Mouse (Mus musculus) thymus, postnatal 4 days (tissue): ENCODE measurements around the gene Tlr9.

Experiments used
- DNase-seq: peaks from one replicate; pipeline ENCODE4 v3.0.0; 2021

Gene Tlr9

DNA sequence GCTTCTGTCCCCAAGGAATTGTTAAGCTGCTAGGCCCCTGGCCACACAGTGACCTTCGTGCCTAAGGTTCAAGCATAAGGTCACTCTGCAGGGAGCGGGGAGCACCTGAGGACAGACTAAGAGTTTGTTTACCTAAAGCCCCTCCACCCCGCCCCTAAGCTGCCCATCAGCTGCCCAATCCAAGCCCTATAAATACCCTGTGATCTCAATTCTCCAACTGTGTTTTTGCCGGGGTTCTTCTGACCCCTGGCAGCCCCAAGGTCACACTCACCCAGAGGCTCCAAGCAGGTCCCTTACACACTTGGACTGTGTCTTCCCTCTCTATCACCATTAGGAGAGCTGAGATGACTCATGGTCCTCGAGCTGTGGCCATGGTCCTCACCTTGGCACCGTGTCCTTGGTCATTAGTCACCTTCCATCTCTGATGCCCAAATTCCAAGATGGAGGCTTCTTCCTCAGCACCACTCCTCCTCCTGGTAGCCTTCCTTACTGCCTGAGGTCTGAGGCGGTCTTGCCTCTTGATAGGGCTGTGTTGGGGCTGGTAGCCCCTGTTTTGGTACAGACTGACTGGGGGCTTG, 16.6 kb upstream of the Tlr9 start:
- no peak for DNase-seq

DNA sequence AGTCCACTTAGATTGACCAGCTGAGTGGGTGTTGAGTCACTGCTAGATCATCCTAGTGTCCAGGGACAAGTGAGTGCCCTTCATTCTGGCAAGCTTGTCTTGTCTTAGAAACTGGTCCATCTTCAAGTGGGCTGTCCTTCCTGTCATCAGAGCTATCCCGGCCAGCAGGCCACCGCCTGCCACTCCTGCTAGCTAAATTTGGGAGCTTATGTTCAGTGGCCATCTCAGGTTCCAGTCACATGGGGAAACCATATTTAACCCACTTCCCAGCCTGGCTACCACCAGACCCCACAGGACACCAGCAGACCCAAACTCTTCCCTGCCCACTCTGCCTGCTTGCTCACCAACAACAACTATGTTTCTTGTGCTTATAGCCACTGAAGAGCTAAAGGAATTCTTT, 15.9 kb upstream of the Tlr9 start:
- DNase-seq, result no peak

DNA sequence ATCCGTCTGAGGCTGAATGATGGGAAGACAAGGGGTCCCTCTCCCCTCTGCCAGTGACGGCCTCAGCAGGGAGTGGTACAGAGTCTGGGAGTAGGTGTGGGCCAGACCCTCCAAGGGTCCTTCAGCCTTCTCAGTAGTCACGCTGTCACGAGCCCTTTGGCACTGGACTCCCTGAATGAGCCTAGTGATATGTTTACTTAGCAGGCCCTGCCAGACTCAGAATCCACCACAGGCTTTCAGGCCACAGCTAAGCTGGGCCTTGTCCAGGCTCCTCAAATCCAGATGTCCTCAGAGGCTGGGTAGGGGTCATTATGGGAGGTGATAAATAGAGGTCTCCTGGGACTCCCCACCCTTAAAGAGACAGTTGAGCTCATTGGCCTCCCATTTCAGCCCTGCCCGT, 14.2 kb upstream of the Tlr9 start:
- DNase-seq, result no peak

DNA sequence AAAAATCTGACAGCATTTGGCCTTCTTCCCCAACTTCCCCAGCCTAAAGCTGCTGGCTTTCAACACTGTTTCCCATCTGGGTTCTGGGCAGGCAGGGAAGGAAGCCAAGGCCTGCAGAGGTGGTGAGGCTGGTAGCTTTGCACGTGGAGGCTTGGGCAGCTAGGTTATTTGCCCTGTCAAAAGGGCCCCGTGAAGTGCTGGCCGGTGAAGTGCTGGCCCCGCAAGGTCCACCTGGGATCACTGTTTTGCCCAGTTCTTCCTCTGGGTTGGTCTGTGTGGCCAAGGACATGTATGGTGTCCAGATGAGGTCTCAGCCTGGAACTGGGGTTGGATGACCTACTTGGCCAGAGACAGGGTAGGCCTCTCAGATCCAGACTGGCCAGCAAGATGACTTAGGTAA, 12.4 kb upstream of the Tlr9 start:
- no peak for DNase-seq

DNA sequence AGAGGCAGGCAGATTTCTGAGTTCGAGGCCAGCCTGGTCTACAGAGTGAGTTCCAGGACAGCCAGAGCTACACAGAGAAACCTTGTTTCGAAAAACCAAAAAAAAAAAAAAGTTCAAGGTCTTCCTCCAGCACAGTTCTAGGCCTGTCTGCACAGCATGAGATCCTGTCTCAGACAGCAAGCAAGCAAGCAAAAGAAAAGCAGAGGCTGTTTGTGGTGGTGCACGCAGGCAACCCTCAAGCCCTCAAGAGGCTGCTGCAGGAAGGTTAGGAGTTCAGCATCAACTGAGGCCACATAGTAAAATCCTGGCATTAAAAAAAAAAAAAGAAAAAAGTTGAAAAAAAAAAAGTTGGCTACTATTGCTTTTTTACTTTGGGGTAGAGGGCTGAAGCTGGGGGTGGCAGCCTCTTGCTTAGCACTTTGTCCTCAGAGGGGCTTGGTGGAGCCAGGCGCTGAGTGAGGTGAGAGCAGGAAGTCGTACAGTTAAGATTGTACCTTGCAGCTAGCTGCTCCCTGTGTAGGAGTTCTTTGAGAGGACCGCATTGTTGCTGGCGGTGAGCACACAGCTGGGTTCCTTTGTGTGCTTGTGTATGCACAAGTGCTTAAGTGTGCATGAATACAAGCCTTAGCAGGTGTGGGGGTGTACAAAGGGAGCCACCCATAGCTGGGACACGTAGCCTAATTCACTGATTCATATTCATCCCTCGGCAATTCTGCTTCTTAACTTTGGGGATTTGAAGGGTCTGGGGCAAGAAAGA, 11.4 kb upstream of the Tlr9 start:
- peak; percentile 70 for DNase-seq

DNA sequence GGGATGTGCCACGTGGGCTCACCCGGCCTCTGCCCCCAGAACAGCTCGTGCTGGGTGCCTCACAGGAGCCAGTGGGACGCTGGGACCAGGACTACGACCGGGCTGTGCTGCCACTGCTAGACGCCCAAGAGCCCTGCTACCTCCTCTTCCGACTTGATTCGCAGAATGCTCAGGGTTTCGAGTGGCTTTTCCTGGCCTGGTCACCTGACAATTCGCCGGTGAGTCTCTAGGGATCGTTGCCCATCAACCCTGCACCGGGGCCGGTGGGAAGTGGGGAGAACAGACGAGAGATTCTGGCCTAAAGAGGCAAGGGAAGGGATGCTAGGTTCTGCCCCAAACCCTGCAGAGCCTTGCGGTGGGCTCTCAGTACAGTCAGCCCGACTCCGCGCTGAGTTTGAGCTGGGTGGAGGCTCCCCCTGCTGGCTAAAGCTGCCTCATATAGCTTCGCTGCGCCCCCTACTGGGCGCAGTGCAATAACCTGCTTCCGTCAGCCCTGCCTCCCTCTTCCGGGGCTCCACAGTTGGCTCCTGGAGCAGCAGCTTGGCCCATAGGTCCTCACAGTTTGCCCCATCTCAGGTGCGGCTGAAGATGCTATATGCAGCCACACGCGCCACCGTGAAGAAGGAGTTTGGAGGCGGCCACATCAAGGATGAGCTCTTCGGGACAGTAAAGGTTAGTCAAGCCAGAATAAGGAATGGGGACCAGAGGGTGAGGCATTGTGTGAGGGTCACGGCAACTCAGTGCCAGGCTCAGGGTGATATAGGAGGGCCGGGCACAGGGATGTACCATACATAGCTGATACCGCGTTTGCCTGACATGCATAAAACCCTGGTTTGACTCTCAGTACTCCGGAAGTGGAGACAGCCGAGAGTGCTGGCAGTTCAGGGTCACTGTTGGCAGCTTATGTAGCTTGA, 10.5 kb upstream of the Tlr9 start:
- peak; percentile 94 for DNase-seq

DNA sequence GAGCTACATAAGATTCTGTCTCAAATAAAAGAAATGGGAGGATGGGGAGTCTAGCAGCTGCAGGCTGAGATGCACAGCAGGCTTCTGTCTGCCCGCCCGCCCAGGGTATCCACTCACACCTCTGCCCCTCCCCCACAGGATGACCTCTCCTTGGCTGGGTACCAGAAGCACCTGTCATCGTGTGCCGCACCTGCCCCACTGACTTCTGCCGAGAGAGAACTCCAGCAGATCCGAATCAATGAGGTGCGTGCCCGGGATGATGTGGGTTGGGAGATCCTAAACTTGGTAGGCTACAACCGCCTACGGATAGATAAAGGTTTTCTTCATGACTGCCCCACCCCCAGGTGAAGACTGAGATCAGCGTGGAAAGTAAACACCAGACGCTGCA, 9.8 kb upstream of the Tlr9 start:
- no peak for DNase-seq

DNA sequence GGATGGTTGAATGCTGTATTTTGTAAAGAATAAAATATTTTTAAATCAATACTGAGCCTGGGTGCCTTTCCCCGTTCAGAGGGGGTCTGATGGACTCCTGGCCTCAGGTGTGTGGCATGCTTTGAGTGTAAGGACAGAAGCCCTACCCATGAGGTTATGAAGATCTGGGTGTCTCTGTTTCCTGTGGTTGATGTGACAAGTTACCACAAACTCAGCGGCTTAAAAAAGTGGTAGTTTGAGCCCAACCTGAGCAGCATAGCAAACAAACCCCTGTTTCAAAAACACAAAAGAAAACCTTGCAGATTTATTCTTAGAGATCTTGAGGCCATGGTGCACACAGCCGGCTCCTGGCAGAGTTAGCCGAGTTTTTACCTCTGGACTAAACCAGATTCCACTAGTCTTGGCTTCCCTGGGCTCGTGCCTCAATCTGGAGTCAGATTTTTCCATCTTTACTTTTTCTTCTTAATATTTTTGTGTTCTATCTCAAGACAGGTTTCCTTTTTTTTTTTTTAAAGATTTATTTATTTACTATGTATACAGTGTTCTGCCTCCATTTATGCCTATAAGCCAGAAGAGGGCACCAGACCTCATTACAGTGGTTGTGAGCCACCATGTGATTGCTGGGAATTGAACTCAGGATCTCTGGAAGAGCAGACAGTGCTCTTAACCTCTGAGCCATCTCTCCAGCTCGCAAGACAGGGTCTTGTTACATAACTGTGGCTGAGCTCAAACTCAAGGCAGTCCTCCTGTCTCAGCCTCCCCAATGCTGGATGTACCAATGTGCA, 6.9 kb upstream of the Tlr9 start:
- no peak for DNase-seq

DNA sequence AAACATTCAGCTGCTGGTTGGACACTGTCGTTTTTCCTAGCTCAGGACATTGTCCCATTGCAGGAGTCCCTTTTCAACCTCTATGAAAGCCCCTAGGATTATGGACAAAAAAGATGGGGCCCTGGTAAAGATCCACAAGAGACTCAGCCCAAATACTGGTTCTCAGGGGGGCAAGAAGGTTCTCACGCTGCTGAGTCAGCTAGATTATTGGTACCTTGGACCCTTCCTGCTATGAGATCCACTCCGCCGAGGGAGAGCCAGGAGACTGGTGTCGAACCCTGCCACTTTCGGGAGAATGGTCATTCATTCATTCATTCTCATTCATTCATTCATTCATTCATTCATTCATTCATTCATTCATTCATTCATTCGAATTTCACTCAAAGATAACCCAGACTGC, 5.4 kb upstream of the Tlr9 start:
- DNase-seq, result no peak

DNA sequence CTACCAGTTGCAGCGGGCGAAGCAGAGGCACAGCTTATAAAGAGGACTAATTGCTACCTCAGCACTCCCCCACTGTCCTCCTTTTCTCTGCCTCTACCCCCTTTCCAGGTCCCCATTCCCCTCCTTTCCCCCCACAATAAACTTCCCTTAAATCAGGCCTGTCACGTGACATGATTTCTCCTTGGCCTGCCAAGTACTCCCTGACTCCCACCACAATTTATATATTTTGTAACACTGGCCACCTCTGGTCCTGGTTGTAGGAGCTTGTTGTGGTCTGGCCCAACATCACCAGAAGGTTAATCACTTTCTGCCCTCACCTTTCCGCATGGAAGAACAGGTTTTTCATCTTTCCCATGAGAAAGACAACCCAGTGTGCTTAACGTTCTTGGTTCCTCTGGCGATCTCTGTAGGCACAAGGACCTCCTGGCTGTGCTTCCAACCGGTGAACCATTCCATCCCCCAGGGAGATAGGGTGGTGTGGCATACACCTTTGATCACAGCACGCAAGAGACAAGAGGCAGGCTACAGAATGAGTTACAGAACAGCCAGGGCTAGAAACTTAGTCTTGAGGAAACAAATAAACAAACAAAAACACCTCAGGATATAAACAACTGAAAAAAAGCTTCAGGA, 1.4 kb upstream of the Tlr9 start:
- DNase-seq, result no peak

DNA sequence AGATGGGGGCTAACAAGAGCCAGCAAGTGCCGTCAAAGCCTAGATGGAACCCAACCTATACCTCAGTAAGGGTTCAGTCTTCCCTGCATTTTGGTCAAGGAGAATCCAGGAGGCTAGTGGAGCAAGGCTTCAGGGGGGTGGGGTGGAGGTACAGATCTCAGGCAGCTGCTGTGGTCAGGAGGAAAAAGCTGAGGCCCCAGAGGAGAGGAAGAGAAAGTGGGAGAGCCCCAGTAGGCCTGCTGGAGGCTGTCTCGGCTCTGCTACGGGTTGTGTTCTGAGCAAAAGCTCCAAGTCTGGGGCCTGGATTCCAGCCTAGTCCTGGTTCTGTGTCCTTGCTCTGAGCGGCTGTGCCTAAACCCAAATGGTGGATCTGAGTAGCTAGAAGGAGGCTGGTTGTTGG, 596 bp downstream of the Tlr9 start:
- no peak for DNase-seq

DNA sequence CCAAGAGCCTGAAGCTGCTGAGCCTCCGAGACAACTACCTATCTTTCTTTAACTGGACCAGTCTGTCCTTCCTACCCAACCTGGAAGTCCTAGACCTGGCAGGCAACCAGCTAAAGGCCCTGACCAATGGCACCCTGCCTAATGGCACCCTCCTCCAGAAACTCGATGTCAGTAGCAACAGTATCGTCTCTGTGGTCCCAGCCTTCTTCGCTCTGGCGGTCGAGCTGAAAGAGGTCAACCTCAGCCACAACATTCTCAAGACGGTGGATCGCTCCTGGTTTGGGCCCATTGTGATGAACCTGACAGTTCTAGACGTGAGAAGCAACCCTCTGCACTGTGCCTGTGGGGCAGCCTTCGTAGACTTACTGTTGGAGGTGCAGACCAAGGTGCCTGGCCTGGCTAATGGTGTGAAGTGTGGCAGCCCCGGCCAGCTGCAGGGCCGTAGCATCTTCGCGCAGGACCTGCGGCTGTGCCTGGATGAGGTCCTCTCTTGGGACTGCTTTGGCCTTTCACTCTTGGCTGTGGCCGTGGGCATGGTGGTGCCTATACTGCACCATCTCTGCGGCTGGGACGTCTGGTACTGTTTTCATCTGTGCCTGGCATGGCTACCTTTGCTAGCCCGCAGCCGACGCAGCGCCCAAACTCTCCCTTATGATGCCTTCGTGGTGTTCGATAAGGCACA, 3.2 kb downstream of the Tlr9 start:
- DNase-seq, result no peak

DNA sequence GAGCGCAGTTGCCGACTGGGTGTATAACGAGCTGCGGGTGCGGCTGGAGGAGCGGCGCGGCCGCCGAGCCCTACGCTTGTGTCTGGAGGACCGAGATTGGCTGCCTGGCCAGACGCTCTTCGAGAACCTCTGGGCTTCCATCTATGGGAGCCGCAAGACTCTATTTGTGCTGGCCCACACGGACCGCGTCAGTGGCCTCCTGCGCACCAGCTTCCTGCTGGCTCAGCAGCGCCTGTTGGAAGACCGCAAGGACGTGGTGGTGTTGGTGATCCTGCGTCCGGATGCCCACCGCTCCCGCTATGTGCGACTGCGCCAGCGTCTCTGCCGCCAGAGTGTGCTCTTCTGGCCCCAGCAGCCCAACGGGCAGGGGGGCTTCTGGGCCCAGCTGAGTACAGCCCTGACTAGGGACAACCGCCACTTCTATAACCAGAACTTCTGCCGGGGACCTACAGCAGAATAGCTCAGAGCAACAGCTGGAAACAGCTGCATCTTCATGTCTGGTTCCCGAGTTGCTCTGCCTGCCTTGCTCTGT, 3.8 kb downstream of the Tlr9 start:
- DNase-seq, result peak; percentile 38

DNA sequence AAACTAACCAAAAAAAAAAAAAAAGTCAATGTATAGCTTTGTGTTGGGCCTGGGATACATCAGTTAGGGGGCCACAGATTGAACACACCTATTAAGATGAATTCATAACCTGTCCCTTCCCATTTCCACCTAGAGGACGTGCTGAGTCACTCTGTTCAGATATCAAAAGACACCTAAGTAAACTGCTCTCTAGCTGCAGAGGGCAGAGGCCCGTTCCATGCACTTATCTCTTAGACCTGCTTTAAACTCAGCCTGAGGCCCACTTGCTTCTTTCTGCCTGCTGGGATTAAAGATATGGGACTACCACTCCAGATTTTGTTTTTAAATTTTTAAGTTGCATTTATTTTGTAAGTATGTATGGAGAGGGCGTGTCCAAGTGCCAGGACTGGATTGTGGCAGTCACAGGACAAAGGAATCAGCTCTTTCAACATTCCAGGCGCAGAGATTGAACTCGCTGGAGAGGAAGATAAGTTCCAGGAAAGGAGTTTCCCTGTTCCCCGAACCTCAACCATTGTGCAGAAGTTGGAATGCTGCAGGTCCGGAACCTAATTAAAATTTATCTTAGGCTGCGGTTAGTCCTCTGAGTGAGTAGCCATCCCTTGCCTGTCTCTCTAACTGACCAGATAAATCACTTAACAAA, 5.5 kb downstream of the Tlr9 start:
- DNase-seq, result no peak

DNA sequence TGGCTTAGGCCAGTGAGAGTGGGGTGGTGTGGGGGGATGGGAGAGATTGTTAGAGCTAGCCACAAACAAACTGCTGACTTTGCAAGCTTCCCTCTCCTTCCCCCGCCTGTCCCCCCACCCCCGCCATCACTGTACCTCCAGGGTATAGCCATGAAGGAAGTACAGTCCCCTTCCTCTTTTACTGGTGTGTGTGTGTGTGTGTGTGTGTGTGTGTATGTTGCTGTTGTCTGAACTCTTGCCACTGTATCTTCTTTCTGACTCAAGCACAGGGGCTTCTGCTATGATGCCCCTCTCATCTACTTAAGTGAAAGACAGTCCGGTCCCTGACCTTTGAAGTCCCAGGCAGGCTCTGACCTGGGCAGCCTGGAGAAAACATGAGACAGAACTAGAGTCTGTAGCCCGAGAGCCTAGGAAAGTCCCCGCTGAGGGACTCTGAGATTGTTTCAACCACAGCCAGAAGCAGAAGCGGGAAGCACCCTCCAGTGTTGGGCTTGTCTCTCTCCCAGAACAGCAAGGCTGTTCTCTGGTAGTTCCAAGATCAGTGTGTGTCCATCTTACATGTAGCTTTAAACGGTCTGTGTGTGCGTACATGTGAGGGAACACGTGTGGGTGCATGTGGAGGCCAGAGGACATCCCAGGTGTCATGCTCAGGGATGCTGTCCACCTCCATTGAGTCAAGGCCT, 7.8 kb downstream of the Tlr9 start:
- no peak for DNase-seq

DNA sequence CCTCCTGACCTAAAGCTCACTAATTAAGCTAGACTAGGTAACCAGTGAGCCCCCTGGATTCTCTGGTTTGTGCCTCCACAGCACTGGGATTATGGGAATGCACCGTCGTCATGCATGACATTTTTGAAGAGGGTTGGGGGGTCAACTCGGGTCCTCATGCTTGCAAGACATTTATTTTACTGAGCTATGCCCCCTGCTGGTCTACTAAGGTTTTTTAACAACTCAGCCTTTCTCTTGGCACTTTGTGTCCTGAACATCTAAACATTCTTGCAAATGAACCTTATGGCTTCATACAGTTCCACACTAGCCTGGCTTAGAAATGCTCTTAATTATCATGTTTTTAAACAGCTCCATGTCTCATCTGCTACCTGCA, 8.3 kb downstream of the Tlr9 start:
- no peak for DNase-seq

DNA sequence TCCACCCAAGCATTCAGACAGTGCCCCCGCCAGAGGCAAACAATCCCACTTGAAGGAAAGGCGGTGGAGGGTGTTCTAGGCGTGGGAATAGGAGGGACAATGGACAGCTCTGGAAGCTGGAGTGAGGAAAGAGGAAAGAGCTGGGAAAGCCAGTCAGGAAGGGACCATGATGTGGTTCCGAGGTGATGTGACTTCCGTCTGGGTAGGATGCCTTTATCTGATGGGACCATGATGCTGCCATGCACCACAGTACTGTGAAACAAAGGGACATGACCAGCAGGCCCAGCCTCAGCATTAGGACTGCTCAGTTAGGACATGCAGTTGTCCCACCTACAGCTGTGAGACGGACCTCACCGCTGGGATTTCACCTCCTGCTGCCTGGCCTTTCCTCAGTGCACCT, 8.8 kb downstream of the Tlr9 start:
- no peak for DNase-seq

DNA sequence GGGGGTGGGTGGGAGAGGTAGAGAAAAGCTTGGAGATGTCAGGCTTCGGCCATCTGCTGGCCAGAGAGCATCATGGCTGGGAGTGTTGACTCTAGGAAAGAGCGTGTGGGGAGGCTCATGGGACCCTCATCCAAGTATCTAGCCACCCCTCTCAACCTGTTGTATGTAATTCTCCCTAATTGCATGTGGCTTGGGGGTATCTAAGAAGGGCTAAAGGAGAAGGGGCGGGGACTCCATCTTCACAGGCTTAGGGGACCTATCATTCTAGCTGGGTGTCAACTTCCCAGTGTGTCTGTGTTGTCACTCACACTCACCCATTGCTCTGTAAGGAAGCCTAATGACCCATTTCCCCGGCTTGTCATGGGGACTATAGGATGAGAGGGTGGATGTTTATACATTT, 9.4 kb downstream of the Tlr9 start:
- no peak for DNase-seq

DNA sequence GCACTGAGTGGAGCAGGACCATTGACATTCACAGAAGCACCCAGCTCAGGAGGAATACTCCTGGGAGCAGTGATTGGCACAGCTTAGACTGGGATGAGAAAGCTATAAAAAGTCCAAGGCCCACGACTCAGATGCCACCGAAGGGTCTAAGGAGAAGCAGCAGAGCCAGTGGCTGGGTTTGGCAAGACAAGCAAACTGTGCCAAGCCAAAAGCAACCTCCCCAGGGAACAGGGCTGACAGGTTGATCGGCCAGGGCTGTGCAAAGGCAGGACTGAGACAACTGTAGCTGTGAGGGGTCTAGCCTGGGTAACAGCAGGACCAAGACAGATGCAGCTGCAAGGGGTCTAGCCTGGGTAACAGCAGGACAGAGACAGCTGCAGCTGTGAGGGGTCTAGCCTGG, 10.6 kb downstream of the Tlr9 start:
- DNase-seq, result no peak

DNA sequence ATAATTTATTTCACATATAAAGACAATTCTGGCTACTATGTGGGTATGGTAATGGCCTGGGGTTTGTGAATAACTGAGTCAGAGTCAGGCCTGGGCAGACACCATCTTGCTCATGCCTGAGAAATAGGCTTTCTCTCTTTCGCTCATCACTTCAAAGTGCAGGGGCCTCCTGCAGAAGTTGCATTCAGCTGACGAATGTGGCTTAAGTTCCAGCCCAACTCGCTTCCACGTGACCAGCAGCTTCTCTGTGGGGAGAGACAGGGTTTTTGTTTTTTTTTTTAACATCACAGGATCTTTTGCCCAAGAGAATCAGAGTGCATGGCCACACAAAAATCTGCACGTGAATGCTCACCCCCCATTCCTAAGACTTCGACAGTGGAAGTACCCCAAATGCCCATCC, 11.6 kb downstream of the Tlr9 start:
- DNase-seq, result no peak
